Mouse (Mus musculus) effector memory CD4-positive, alpha-beta T cell, adult 5 months (primary cell): ENCODE measurements around the gene Polr2h. TPM values are rescaled to one million over a fixed set of nuclear protein-coding genes. Genes with fewer than 3 reads are reported as not detected.

Experiments used
- polyA plus RNA-seq: library from polyadenylated mRNA; unstranded; fragments of 100-300 nt; shearing (Covaris generic); gene quantifications from one replicate; pipeline ENCODE4 v1.2.1, GENCODE M21; 2017

Polr2h gene
- polyA plus RNA-seq, result 38.1 TPM

GRCm38 (mm10) chr16:20717181-20717977, at the start of gene Polr2h, which contains the start of gene Clcn2:
TSS of gene Polr2h (plus strand) at chr16:20717665.
TSS of gene Clcn2 (minus strand) at chr16:20717746.

DNA sequence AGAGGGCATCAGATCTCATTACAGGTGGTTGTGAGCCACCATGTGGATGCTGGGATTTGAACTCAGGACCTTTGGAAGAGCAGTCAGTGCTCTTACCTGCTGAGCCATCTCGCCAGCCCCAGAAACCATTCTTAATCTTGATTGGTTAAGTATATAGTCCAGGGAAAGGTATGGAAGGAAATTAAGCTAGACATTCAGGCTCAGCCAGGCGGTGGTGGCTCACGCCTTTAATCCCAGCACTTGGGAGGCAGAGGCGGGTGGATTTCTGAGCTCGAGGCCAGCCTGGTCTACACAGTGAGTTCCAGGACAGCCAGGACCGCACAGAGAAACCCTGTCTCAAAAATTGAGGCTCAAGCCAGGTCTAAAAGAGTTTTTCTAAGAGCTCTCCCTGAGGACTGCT, 49.5 kb upstream of the Polr2h start, which contains the start of gene Eif4g1:
Gene Eif4g1, plus strand, starts transcription at position 301 of the 400 bp plus-strand sequence.

GRCm38 (mm10) chr16:20693111-20693701, 24.3 kb upstream of the Polr2h start, which contains the start of gene Fam131a:
TSS of gene Fam131a (plus strand) at chr16:20693241.

DNA sequence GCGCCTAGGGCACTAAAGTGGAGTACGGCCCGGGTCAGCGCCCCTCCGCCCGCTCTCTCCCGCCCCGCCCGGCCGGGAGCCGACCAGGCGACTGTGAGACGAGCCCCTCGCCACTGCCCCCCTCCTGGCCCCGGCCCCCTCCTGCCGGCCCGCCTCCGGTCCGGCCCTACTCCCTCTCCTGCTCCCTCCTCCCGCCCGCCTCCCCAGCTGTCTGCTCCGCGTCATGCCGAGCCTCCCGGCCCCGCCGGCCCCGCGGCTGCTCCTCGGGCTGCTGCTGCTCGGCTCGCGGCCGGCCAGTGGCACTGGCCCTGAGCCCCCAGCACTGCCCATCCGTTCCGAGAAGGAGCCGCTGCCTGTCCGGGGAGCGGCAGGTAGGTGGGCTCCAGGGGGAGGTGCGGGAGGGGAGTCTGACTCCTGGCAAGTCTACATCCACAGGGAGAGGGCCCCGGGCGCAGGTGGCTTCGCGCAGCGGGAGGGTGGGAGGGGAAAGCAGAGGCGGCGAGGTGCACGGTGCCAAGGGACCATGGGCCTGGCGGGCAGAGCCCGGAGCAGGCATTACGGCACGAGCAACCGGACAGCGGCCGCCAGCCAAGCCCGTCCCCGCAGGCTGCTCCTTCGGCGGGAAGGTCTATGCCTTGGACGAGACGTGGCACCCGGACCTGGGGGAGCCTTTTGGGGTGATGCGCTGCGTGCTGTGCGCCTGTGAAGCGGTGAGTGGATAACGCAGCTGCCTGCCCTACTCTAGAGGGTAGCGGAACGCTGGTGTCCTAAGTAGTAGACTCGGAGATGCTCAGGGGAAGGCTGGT, 15.7 kb downstream of the Polr2h start, which contains the start of gene Chrd:
Gene Chrd, plus strand, starts transcription at position 203 of the 806 bp plus-strand sequence.

DNA sequence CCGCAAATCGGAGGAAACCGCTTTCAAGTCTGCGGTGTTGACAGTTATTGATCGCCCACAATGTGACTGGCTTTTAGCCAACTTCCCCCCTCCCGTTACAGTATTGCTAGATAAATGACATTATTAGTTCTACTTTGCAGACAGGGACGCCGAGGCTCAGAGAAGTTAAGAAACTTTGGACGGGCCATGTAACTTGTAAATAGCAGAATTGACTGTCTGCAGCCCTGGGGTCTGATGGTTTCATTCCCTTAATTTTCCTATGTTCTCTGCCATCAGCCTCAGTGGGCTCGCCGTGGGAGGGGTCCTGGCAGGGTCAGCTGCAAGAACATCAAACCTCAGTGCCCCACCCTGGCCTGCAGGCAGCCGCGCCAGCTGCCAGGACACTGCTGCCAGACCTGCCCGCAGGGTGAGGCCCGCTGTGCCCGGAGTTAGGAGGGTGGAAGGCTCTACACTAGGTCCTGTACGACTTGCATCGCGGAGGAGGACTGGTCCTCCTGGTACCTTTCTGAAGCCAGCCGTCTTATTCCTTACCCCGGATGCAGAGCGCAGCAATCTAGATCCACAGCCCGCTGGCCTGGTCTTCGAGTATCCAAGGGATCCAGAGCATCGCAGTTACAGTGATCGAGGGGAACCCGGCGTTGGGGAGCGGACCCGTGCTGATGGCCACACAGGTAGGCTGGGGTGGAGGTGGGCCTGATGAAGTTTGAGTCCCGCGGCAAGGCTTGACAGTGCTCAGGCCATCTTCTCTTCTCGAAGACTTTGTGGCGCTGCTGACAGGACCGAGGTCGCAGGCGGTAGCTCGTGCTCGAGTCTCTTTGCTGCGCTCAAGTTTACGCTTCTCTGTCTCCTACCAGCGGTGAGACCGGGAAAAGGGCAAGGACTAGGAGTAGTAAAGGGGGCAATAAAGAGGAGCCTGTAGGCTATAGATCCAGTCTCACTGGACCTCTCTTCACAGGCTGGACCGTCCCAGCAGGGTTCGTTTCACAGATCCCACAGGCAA, 16.6 kb downstream of the Polr2h start, which contains the start of gene Thpo:
Gene Thpo, minus strand, starts transcription at position 781 of the 1,000 bp plus-strand sequence.

Other genes with a start within 250 kb of the Polr2h start
- 51.8 TPM for gene Eif2b5, start 218.8 kb upstream of the Polr2h start, polyA plus RNA-seq
- 17.2 TPM for gene Dvl3, start 200.7 kb upstream of the Polr2h start, polyA plus RNA-seq
- gene Ap2m1, start 182.2 kb upstream of the Polr2h start, polyA plus RNA-seq, result 319 TPM
- gene Abcf3, start 169.1 kb upstream of the Polr2h start, polyA plus RNA-seq, result 102 TPM
- gene Vwa5b2, start 128.2 kb upstream of the Polr2h start, polyA plus RNA-seq, result not detected
- 5.6 TPM for gene Eef1akmt4, start 106.1 kb upstream of the Polr2h start, polyA plus RNA-seq
- gene Gm49333, start 106.1 kb upstream of the Polr2h start, polyA plus RNA-seq, result not detected
- 16.9 TPM for gene Alg3, start 105.9 kb upstream of the Polr2h start, polyA plus RNA-seq
- gene Camk2n2, start 96.4 kb upstream of the Polr2h start, polyA plus RNA-seq, result 0.97 TPM
- not detected for gene Ece2, start 87.8 kb upstream of the Polr2h start, polyA plus RNA-seq
- gene Psmd2, start 66.0 kb upstream of the Polr2h start, polyA plus RNA-seq, result 161 TPM
- gene Eif4g1, start 49.4 kb upstream of the Polr2h start, polyA plus RNA-seq, result 138 TPM
- gene Fam131a, start 24.4 kb upstream of the Polr2h start, polyA plus RNA-seq, result 1.5 TPM
- gene Clcn2, start 81 bp downstream of the Polr2h start, polyA plus RNA-seq, result 1.9 TPM
- gene Chrd, start 15.5 kb downstream of the Polr2h start, polyA plus RNA-seq, result not detected
- gene Thpo, start 16.8 kb downstream of the Polr2h start, polyA plus RNA-seq, result not detected